Mouse (Mus musculus) cerebellum, adult (tissue): Measurements from ENCODE around the gene Ngdn.
"Not testable (repeated sequence)": the region's sequence is repeated elsewhere in the genome, so short reads cannot be mapped to it uniquely, and the experiment has no call there.

Experiments
- ATAC-seq: cut with Nextera tagmentation; 2 replicates; pipeline ENCODE4 v1.9.2; 2017; ENCODE audit warnings: mild to moderate bottlenecking, moderate library complexity, mixed read lengths; ENCODE audit not compliant: insufficient number of reproducible peaks, low FRiP score, low TSS enrichment

The Ngdn gene

GRCm38 (mm10) chr14:54998680-54999079, 16.6 kb upstream of the Ngdn start:
- ATAC-seq, result no peak

- ATAC-seq, result not testable (repeated sequence)
Measured at GRCm38 (mm10) chr14:54999868-55000267, 15.4 kb upstream of the Ngdn start.

- ATAC-seq, result no peak
Measured at GRCm38 (mm10) chr14:55000814-55001213, 14.4 kb upstream of the Ngdn start.

- no peak for ATAC-seq
Measured at GRCm38 (mm10) chr14:55001446-55001845, 13.8 kb upstream of the Ngdn start.

GRCm38 (mm10) chr14:55001938-55002686, 13.1 kb upstream of the Ngdn start:
- no peak for ATAC-seq

- no peak for ATAC-seq
Measured at GRCm38 (mm10) chr14:55002687-55003120, 12.6 kb upstream of the Ngdn start.

- no peak for ATAC-seq
Measured at GRCm38 (mm10) chr14:55003878-55004855, 11.1 kb upstream of the Ngdn start.

- no peak for ATAC-seq
Measured at GRCm38 (mm10) chr14:55005506-55005905, 9.7 kb upstream of the Ngdn start.

- ATAC-seq, result no peak
Measured at GRCm38 (mm10) chr14:55005967-55006366, 9.3 kb upstream of the Ngdn start.

- no peak for ATAC-seq
Measured at GRCm38 (mm10) chr14:55006541-55006940, 8.7 kb upstream of the Ngdn start.

GRCm38 (mm10) chr14:55007120-55007908, 7.9 kb upstream of the Ngdn start:
- no peak for ATAC-seq

- ATAC-seq, result no peak
Measured at GRCm38 (mm10) chr14:55008417-55008816, 6.8 kb upstream of the Ngdn start.

GRCm38 (mm10) chr14:55011116-55011515, 4.1 kb upstream of the Ngdn start:
- ATAC-seq, result no peak

GRCm38 (mm10) chr14:55014591-55014990, 663 bp upstream of the Ngdn start:
- ATAC-seq, result peak; percentile 17; the same call in 1 of the 2 replicates

- no peak for ATAC-seq
Measured at GRCm38 (mm10) chr14:55015767-55016111, 485 bp downstream of the Ngdn start.

- ATAC-seq, result no peak
Measured at GRCm38 (mm10) chr14:55016876-55017275, 1.6 kb downstream of the Ngdn start.

- no peak for ATAC-seq
Measured at GRCm38 (mm10) chr14:55020394-55020793, 5.1 kb downstream of the Ngdn start.

- ATAC-seq, result no peak
Measured at GRCm38 (mm10) chr14:55023011-55023410, 7.8 kb downstream of the Ngdn start.

GRCm38 (mm10) chr14:55024236-55024635, 9.0 kb downstream of the Ngdn start:
- ATAC-seq, result no peak

GRCm38 (mm10) chr14:55025527-55025926, 10.3 kb downstream of the Ngdn start:
- no peak for ATAC-seq

GRCm38 (mm10) chr14:55027251-55027650, 12.0 kb downstream of the Ngdn start:
- no peak for ATAC-seq
